Mouse (Mus musculus) stomach, postnatal 0 days (tissue): ENCODE data around the gene Zfp846.

Experiments
- CTCF ChIP-seq: IDR thresholded peaks from 2 replicates; pipeline ENCODE4 v1.5.1; 2016; ENCODE audit warnings: antibody characterized with exemption, low read depth, mild to moderate bottlenecking, moderate library complexity
- EP300 ChIP-seq: optimal IDR thresholded peaks from 2 replicates; pipeline ENCODE3; 2016; ENCODE audit warnings: antibody characterized with exemption

- TF ChIP-seq CTCF, result no peak
- TF ChIP-seq EP300, result no peak
These were observed 46.7 kb upstream of the Zfp846 start for GRCm38 (mm10) chr9:20534326-20534926.
